Mouse (Mus musculus): ENCODE data around the gene Lsm10.

DNA sequence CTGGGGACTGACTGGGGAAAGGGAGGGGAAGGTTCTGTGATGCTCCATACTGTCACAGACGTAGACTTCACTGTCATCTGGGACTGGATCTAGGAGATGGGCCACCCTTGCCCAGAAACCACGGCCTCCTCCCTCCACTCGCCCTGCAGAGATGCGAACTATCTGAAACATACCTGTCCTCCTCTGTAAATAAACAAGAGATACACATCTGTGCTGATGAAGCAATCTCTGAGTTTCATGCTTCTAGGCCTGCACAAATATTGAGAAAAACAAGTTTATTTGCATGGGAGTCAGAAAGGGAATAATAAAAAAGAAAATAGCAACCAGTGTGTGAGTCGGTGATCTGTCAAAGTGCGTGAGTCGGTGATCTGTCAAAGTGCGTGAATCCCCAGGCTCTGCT is 4.5 kb upstream of the Lsm10 start:
- TF ChIP-seq CTCF (IDR thresholded peaks at IDR 0.05; ENCODE audit: control insufficient read depth, insufficient read depth, insufficient replicate concordance, low read depth, low read length) (no peak), POLR2A (IDR thresholded peaks at IDR 0.05; ENCODE audit: control insufficient read depth, low read depth, low read length) (no peak)
